Mouse (Mus musculus) gastrocnemius, postnatal 4 days (tissue): ENCODE measurements at regions not wholly inside any gene's neighbourhood (a gene's known extent, or its start where the extent isn't known, plus 50 kb on each side); places are given as distances from the start of the nearest gene placed in this dataset.

Experiments used
- DNase-seq, 2 experiments: peaks; one replicate each; pipeline ENCODE4 v3.0.0; 2021 to 2022; ENCODE audit warnings: low spot score in 2 of 2, mixed read lengths in 2 of 2

DNA sequence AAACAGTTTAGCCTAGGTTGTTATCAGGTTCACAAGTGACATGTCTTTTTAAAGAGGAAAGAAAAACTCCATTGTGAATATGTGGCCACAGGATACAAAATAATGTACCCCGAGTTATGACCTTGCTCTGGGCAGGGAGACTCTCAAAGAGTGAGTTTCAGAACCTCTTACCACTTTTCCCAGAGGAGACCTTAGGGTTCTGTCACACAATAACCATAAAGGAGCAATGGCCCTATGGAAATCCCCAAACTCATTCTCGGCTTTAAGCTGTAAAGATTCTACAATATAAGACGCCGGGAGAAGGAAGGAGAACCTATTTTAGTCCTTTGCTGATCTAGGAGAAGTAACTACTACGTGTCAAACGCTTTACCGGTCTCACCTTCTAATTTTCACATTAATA is 85.1 kb upstream of the Pcdh8 start:
- DNase-seq, result no peak

GRCm38 (mm10) chr14:79854216-79854615 is 83.1 kb upstream of the Pcdh8 start:
- DNase-seq, result no peak

DNA sequence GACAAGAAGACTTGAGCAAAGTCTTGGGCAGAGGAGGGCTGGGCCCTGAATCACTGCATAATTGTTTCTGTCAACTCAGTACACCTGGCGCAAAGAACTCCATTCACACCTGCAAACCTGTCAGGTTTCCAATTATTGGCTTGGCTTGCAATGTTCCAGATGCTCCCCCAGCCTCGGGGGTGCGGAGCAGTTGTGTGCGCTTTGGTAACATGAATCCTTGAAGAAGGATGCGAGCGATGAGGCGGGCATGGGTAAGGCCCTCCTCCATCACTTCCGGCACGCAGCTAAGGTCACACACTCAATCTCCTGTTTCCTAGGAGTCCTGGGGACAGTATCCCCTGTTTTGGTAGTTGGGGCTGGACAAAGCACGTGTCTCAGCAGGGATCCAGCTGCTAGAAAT is 81.6 kb upstream of the Pcdh8 start:
- no peak for DNase-seq

DNA sequence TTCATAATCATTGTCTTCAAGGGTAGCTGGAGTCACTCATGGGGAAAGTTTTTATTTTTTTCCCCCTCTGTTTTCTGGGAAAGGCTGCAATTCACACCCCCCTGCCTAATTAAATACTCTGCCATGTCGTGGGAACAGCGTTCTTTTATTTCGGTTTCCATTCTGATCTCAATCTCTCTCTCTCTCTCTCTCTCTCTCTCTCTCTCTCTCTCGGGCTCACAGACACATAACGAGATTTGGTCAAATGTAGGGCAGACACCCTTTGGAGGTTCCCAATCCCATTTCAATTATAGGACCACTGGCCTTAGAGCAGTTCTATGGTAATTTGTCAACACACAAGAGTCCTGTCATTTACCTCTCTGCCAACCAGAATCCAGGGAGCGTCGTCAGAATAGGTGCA is 80.7 kb upstream of the Pcdh8 start:
- DNase-seq, result no peak

- no peak for DNase-seq
Observed at GRCm38 (mm10) chr14:79851231-79851630, 80.1 kb upstream of the Pcdh8 start.

DNA sequence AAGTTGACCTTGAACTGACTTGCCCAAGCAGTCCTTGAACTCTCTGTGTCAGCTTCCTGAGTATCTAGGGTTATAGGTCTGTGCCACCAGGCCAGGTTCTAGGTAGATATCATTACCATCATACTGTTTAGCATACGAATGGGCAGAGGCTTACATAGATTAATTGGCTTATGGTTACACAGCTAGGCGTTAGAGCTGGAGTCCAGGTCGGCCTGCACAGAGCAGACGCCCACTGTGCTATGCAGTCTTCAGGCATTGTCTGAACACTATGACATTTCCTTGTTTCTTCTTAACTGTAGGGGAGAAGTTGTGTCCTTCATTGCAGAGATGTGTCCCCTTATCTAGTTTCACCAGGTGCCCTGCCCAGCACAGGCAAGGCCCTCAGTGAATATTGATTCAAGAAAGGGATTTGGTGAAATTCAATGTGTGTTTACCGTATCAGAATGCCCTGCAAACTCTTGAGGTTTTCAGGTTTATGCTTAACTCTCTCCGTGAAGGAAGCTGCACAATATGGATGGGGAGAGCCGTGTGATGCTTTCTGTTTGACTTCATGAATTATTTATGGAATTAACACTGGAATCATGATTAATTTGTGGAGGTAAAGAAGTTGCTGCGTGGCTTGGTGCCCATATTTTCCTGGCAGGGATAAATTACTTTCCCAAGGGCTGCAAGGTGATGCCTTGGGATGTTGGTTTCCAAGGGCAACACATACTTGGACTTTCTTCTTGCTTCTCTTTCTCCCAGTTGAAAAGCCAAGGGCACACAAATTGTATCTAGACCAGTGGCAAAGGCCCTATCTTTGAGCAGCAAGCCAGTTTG is 78.7 kb upstream of the Pcdh8 start:
- no peak for DNase-seq

- DNase-seq, result no peak
Observed at GRCm38 (mm10) chr14:79848116-79848515, 77.0 kb upstream of the Pcdh8 start.

GRCm38 (mm10) chr14:79844306-79844705 is 73.2 kb upstream of the Pcdh8 start:
- no peak for DNase-seq

- DNase-seq, result peak in 1 of 2 experiments; percentile 17
Observed at GRCm38 (mm10) chr14:79843135-79843550, 72.0 kb upstream of the Pcdh8 start.

DNA sequence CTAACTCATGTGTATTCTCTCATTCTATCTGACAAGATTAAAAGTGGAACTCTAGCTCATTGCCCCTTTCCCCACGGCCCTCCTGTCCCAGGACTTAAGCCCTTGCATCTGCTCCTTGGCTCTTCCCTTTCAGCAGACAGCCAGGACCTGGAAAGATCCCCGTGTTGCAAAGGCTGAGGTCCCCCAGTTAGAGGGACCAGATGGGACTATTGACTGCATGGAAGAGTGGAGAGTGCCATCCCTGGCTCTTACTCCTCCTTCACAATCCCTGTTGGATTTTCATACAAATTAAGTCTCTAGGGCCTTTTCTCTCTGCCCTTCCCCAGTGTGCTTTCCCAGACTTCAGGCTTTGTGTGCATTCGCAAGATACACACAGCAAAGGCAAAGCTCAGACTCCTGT is 71.6 kb upstream of the Pcdh8 start:
- no peak for DNase-seq

- DNase-seq, result no peak
Observed at GRCm38 (mm10) chr14:79837101-79837500, 66.0 kb upstream of the Pcdh8 start.

- DNase-seq, result no peak
Observed at GRCm38 (mm10) chr14:79836186-79836585, 65.1 kb upstream of the Pcdh8 start.

DNA sequence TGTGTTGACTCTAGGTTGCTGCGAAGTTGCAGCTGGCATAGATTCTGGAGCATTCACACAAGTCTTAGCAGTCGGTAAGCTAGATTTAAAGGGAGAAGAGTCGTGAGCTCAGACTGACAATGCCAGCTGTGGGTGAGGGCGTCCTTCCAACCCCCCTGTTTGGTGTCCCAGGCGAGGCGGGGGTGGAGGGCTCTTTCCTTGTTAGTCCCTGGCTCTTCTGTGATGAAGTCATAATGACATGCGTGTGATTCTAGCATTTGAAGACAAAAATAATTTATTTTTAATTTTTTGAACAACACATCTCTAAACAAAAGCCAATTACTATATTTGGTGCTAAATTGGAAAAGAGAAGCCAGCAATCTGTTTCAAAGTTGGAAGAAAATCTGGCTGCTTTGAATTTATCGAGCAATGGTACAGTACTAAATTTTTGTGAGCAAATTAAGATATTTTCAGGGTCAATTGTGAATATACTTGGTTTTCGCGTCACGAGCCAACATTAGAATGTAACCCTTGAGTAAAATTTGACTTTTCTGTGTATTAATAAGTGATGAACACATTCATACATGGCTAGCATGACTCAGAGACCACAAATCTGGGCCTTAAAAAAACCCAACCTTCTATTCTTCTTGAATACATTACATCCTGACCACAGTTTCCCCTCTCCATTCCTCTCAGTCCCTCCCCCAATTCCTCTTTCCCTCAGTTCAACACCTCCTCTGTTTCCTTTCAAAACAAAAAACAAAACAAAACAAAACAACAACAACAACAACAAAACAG is 53.7 kb upstream of the Pcdh8 start:
- no peak for DNase-seq

- DNase-seq, result no peak
Observed at GRCm38 (mm10) chr14:79822453-79823117, 51.5 kb upstream of the Pcdh8 start.

GRCm38 (mm10) chr14:79822011-79822435 is 50.9 kb upstream of the Pcdh8 start:
- no peak for DNase-seq

- no peak for DNase-seq
Observed at GRCm38 (mm10) chr14:79821352-79822010, 50.4 kb upstream of the Pcdh8 start.
